Mouse (Mus musculus): Measurements from ENCODE around the gene Sema3d.

DNA sequence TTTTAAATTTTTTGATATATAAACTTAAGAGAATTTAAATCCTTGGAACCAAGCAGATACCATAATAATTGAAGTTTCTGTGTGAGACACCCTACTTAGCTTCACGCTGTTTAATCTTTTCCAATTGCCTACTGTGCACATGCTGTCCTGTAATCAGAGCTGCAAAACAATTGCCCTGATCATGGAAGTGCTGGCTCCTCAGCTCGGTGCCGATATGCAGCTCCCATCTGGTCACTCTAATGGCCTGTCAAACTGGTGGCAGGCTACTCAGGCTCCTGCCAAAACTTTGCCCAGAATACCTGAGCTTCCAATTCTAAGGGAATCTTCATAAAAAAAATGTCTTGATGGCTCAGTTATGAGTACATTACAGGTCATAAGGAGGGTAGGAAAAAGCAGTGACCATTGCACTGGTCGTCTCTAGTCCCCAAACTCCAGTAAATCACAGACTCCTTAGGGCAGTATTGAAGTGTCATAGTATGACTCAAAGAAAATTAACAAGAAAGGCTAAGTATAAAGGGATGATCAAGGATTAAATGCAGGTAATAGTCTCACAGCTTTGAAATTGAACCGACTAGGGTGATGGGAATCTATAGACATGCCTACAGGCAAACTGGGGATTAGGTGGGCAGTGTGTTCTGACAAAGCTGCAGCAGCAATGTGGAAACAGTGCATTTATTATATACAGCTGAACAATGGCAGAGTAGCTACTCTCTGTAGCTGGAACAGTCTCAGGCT lies 91.9 kb downstream of the Sema3d start:
- TF ChIP-seq CTCF (IDR thresholded peaks at IDR 0.05; ENCODE audit: control insufficient read depth, insufficient read depth, insufficient read length) (no peak), USF1 (IDR thresholded peaks at IDR 0.05; ENCODE audit: low read depth) (no peak), MAX (IDR thresholded peaks at IDR 0.05) (no peak), MYOD1 (IDR thresholded peaks at IDR 0.05; ENCODE audit: control insufficient read depth, insufficient read length, low read depth) (no peak), MYOG (IDR thresholded peaks at IDR 0.05; ENCODE audit: control insufficient read depth, extremely low read depth, insufficient read length) (no peak), FOSL1 (IDR thresholded peaks at IDR 0.05; ENCODE audit: insufficient read depth, low read length, poor library complexity, severe bottlenecking) (no peak), CEBPB (IDR thresholded peaks at IDR 0.05; ENCODE audit: low read depth) (no peak)
